Mouse (Mus musculus) right cerebral cortex, postnatal 25 days (tissue): ENCODE data around the gene Wnt3.

Experiments used
- DNase-seq: peaks from one replicate; pipeline ENCODE4 v3.0.0; 2022

Wnt3 gene

GRCm38 (mm10) chr11:103852590-103853283 is 78.8 kb downstream of the Wnt3 start:
- DNase-seq = no peak

- DNase-seq = no peak
These were observed 79.5 kb downstream of the Wnt3 start for GRCm38 (mm10) chr11:103853284-103853920.

- DNase-seq = no peak
These were observed 80.3 kb downstream of the Wnt3 start for GRCm38 (mm10) chr11:103854294-103854693.

DNA sequence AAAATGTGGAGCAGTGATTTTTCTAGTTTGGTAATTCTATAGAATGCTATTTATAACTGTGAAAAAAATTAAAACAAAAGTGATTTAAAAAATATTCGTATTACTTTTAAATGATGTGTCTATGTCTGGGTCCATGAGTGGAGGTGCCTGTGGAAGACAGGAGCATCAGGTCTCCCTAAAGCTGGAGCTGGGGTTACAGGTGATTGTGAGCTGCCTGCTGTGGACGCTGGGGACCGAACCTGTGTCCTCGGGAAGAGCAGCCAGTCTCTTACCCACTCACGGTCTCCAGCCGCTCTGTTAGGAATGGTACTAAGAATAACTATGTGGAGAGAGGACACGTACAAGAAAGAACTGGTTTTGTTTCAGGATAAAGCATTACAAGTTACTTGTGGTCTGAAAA is 82.7 kb downstream of the Wnt3 start:
- no peak for DNase-seq

DNA sequence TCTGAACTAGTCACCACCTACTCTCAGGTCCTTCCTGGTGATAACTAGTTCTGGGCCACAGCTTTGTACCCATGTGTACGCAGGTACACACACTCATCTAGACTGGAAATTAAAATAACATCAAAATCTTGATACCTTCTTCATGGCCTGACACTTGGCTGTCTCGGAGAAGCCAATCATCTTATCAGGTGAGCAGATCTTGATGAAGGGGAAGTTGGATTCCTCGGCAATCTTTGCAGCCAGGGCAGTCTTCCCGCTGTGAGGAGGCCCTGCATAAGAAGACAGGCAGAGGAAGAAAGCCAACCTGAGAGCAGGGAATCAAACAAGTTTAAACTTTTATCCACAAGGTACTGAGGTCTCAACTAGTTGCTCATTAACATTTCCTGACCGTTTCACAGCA is 84.8 kb downstream of the Wnt3 start:
- no peak for DNase-seq

DNA sequence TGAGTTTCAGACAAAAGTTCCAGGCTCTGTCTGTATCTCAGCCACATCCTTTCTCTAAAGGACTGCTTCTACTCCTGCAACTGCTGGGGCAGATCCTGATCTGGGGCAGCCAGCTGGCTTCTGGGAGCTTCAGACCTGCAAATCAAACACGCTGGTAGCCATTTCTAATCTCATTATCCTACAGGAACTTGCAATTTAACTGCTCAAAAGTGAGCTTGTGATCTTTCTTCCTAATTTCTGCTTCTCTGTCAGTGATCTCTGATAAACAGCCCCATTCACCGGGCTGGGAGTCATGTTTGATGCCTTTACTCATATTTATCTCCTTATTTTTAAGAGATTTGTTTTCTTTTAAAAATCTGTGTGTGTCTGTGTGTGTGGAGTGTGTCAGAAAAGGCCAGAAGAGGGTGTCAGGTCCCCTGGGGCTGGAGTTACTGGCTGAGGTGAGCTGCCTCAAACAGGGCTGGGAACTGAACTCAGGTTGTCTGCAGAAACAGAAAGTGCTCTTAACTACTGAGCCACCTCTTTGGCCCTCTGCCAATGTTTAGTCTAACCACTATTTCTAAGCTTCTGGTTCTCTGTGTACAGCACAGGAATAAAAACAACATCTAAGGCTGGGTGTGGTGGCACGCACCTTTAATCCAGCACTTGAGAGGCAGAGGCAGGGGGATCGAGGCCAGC is 86.1 kb downstream of the Wnt3 start:
- no peak for DNase-seq

- DNase-seq = no peak
These were observed 89.0 kb downstream of the Wnt3 start for GRCm38 (mm10) chr11:103862951-103863350.

- no peak for DNase-seq
These were observed 90.5 kb downstream of the Wnt3 start for GRCm38 (mm10) chr11:103864486-103864885.

GRCm38 (mm10) chr11:103865346-103865745 is 91.4 kb downstream of the Wnt3 start:
- DNase-seq = no peak
